Mouse (Mus musculus): ENCODE measurements around the gene Sdf4. TPM values are rescaled to one million over a fixed set of nuclear protein-coding genes. Genes with fewer than 3 reads are reported as not detected.
A peak's percentile ranks its signal among the peaks of the same experiment; 100 is the strongest.

The Sdf4 gene
- total RNA-seq, 2 experiments from 2014 or later: 184 to 191 TPM

- no peak for DNase-seq
Measured at GRCm38 (mm10) chr4:156054606-156055005, 61.9 kb downstream of the Sdf4 start.

GRCm38 (mm10) chr4:156055173-156055572 lies 62.5 kb downstream of the Sdf4 start:
- no peak for DNase-seq

GRCm38 (mm10) chr4:156057702-156058101 lies 65.0 kb downstream of the Sdf4 start:
- no peak for DNase-seq

- DNase-seq: no peak
Measured at GRCm38 (mm10) chr4:156058826-156059225, 66.2 kb downstream of the Sdf4 start.

- DNase-seq: no peak
Measured at GRCm38 (mm10) chr4:156059261-156059660, 66.6 kb downstream of the Sdf4 start, which contains the start of gene Ttll10. Gene Ttll10 (minus strand): TSS chr4:156059414.

- DNase-seq: no peak
Measured at GRCm38 (mm10) chr4:156059713-156060112, 67.0 kb downstream of the Sdf4 start.

Small RNA genes within 50 kb of the gene (microRNA-seq; reads per million reads assigned to microRNA genes)
- gene Mir200a (24.9 reads per million, percentile 29 among the genes with 10 or more reads in this experiment), gene Mir200b (229 reads per million, percentile 56 among the genes with 10 or more reads in this experiment), gene Mir429 (121 reads per million, percentile 46 among the genes with 10 or more reads in this experiment)

Other genes with a start within 250 kb of the Sdf4 start
- 100 to 1,000 TPM; 118 to 141 TPM for gene Atad3a, start 231.8 kb upstream of the Sdf4 start, total RNA-seq (2021)
- gene Vwa1, start 218.2 kb upstream of the Sdf4 start, total RNA-seq (2021): 1 to 10 TPM; 6.6 to 7.9 TPM
- 1 to 10 TPM in 1 of 2 experiments, under 1 TPM in 1; 0.54 to 1.4 TPM for gene Tmem88b, start 207.0 kb upstream of the Sdf4 start, total RNA-seq (2021)
- not detected for gene Ankrd65, start 202.4 kb upstream of the Sdf4 start, total RNA-seq (2021)
- 100 to 1,000 TPM; 149 to 168 TPM for gene Mrpl20, start 190.0 kb upstream of the Sdf4 start, total RNA-seq (2021)
- 100 to 1,000 TPM in 1 of 2 experiments, 10 to 100 TPM in 1; 82.7 to 124 TPM for gene Ccnl2, start 180.4 kb upstream of the Sdf4 start, total RNA-seq (2021)
- 100 to 1,000 TPM; 146 to 149 TPM for gene Aurkaip1, start 161.6 kb upstream of the Sdf4 start, total RNA-seq (2021)
- 10 to 100 TPM; 56.6 to 59.6 TPM for gene Mxra8, start 153.2 kb upstream of the Sdf4 start, total RNA-seq (2021)
- 10 to 100 TPM; 58.2 to 59.0 TPM for gene Dvl1, start 145.5 kb upstream of the Sdf4 start, total RNA-seq (2021)
- under 1 TPM; 0.36 to 0.45 TPM for gene Tas1r3, start 129.5 kb upstream of the Sdf4 start, total RNA-seq (2021)
- 10 to 100 TPM; 17.6 to 18.4 TPM for gene Cptp, start 123.4 kb upstream of the Sdf4 start, total RNA-seq (2021)
- gene Ints11, start 123.3 kb upstream of the Sdf4 start, total RNA-seq (2021): 10 to 100 TPM; 29.0 to 29.3 TPM
- gene Pusl1, start 101.1 kb upstream of the Sdf4 start, total RNA-seq (2021): 10 to 100 TPM; 27.9 to 39.0 TPM
- 10 to 100 TPM; 16.9 to 29.4 TPM for gene Acap3, start 101.0 kb upstream of the Sdf4 start, total RNA-seq (2021)
- 10 to 100 TPM; 72.3 to 73.4 TPM for gene Ube2j2, start 49.0 kb upstream of the Sdf4 start, total RNA-seq (2021)
- 100 to 1,000 TPM; 117 to 132 TPM for gene C1qtnf12, start 30.6 kb upstream of the Sdf4 start, total RNA-seq (2021)
- gene B3galt6, start 223 bp upstream of the Sdf4 start, total RNA-seq (2021): 1 to 10 TPM; 5.7 to 6.1 TPM
- gene Tnfrsf4, start 21.0 kb downstream of the Sdf4 start, total RNA-seq (2021): 1 to 10 TPM; 1.9 TPM
- under 1 TPM; 0.51 to 0.66 TPM for gene Tnfrsf18, start 33.3 kb downstream of the Sdf4 start, total RNA-seq (2021)
- gene Ttll10, start 66.5 kb downstream of the Sdf4 start, total RNA-seq (2021): under 1 TPM; 0.27 to 0.67 TPM
- gene 9430015G10Rik, start 117.1 kb downstream of the Sdf4 start, total RNA-seq (2021): 10 to 100 TPM; 10.6 to 13.8 TPM
- under 1 TPM; 0.09 to 0.15 TPM for gene Rnf223, start 137.6 kb downstream of the Sdf4 start, total RNA-seq (2021)
- 10 to 100 TPM; 59.6 to 82.4 TPM for gene Agrn, start 204.6 kb downstream of the Sdf4 start, total RNA-seq (2021)
- gene Isg15, start 207.9 kb downstream of the Sdf4 start, total RNA-seq (2021): 1 to 10 TPM; 1.6 to 2.2 TPM
- gene AW011738, start 210.4 kb downstream of the Sdf4 start, total RNA-seq (2021): 1 to 10 TPM; 2.6 to 3.5 TPM
- 10 to 100 TPM in 1 of 2 experiments, 1 to 10 TPM in 1; 9.8 to 28.4 TPM for gene Perm1, start 223.0 kb downstream of the Sdf4 start, total RNA-seq (2021)
- 10 to 100 TPM; 13.3 to 20.3 TPM for gene Plekhn1, start 242.0 kb downstream of the Sdf4 start, total RNA-seq (2021)
- gene Noc2l, start 243.1 kb downstream of the Sdf4 start, total RNA-seq (2021): 10 to 100 TPM; 39.4 to 41.0 TPM